Mouse (Mus musculus) retina, adult 2 months (tissue): ENCODE data around the gene Pla2g4b.

ENCODE experiments used
- DNase-seq: peaks from one replicate; pipeline ENCODE4 v3.0.0-alpha.2; 2012; ENCODE audit warnings: low read depth, low spot score

Gene Pla2g4b

DNA sequence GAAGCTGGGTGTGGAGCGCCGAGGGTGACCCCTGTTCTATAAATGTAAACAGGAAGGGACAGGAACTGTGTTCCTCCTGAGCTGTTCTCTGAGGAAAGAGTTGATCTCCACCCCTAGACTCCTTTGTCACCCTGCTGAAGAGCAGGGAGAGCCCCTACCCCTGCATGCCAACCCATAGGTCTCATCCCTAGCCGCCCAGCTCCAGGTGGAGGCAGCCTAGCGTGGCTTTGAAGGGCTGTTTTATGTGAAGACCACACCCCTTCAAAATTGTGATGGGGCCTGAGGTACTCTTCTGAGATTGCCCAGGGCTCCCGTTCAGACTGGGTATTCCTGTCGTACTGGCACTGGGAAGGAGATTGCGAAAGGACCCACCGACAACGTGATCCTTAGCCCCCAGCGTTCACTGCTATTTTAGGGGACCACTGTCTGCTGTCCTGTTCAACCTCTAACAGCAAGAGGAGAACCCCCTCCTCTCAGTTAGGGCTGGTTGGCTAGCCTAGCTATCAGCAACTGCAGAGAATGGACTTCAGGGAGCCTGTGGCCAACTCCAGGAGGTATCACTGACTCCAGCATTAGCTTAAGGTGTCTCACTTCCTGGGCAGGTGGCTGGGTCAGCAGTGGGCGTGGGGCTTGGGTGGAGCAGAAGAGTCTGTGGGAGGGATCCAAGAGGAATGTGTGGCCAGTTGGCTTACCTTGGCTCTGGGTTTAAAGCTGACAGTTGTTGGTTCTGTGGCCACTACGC lies at the start of gene Pla2g4b:
Gene Pla2g4b, plus strand, starts transcription at position 692 of the 742 bp plus-strand sequence.
- no peak for DNase-seq

DNA sequence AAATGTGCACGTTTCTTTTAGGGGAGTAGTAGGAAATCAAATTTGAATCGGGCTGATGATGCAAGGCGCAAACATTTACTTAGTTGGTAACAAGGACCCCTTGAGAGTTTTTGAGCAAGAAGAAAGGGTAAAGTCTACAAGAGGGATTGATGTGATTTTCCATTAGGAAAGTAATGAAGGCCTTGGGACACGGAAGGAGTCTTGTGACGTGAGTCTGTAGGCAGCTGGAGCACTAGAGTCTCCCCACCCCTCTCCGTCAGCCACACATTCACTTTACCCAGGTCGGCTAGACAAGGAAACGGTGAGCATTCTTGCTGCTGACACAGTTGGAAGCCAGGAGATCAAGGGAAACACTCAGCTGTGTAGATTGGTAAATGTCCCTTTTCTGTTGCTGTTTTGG lies 47.3 kb upstream of the Pla2g4b start:
- no peak for DNase-seq

DNA sequence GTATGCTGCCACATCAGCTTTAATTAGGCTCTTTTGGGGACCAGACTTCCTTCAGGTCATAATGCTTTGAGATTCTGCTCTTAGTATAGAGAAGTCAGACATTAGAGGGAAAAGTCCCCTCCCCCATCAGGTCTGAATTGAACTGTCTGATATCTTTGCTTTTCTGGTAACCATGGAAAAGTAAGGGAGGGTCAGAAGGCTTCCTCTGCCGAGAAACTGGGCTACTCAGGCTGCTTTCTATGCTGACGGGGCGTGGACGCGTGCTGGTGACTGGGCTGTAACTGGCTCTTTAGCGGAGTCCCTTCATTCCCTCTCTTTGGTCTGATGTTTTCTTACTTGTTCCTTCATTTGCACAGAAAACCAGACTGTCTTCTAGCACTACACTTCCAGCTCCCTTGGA lies 46.8 kb upstream of the Pla2g4b start:
- DNase-seq, result no peak

DNA sequence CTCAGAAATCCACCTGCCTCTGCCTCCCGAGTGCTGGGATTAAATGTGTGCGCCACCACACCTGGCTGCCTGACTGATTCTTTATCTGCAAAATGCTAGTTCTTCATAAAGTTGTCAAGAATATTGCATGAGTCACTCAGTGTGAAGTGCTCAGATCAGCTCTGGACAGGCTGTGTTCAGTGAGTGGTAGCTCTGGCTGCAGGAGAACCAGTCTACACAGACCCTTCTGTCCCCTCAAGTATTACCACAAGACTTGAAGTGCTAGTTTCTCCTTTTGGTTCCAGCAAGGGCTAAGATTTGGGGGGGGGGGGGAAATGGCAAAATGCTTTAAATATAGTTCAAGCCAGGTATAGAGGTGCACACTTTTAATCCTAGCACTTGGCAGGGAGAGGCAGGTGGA lies 45.8 kb upstream of the Pla2g4b start:
- DNase-seq, result no peak

DNA sequence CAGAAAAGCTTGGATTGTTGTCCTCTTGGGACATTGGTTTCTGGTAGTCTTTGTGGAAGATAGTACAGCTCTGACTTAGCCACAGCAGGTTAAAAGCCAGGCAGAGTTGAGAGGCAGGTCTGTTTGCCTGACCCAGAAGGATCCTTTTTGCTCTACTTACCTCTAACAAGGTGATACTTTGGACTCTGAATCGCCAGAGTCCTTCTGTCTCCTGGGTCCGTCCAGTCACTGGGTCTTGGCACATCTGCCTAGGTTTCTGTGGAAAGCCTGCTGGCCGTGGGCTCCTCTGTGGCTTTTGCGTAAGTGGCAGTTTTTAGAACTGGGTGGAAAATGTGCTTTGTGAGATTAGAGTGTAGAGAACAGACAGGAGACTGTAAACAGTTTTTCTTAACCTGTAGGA lies 44.3 kb upstream of the Pla2g4b start:
- no peak for DNase-seq

DNA sequence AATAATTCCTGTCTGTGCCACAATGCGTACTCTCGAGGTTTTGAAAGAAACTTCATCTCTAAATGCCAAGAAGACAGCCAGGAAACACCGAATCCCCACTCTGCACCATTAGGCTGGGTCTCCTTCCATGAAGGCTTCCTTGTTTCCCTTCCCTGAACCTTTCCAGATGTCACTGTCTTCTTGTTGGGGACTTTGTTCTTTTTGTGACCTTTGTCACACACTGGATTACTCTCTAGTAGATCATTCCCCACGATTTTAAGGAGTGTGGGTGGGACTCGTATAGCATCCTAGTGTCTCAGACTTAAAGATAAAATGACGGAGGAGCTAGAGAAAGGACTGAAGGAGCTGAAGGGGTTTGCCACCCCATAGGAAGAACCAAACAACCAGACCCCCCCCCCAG lies 42.3 kb upstream of the Pla2g4b start:
- no peak for DNase-seq

DNA sequence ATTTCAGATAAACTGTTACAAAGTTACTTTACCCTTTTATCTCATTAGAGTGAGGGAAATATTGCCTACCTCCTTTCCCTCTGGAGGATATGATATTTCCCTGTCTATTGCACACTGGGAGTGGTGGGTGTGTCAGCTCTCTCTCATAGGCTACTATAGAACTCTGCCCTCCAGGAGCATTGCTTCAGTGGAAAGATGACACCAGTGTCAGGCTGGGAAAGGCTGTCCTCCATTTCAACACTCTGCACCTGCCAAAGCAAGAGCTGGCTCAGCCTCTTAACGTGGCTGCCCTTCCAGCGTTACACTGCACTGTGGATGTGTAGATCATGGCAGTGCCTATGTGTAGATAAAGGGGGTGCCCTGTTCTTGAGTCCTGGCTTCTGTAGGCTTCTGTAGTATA lies 40.9 kb upstream of the Pla2g4b start:
- DNase-seq, result no peak

DNA sequence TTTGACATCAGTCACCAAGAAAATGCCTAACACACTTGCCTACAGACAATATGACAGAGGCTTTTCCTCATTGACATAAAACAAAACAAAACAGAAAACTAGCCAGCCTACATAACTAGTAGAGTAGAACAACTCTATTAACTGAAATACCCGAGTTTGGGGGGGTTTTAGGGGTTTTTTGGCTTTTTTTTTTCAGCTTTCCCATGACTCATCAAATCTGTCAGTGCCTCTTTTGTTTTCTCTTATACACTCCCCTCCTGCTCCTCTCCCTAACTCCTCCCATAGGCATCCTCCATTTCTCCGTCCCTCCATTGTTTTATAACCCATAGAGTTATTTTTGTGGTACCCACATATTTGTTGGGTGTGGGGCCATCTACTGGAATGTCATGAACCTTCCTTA lies 39.7 kb upstream of the Pla2g4b start:
- DNase-seq, result no peak

DNA sequence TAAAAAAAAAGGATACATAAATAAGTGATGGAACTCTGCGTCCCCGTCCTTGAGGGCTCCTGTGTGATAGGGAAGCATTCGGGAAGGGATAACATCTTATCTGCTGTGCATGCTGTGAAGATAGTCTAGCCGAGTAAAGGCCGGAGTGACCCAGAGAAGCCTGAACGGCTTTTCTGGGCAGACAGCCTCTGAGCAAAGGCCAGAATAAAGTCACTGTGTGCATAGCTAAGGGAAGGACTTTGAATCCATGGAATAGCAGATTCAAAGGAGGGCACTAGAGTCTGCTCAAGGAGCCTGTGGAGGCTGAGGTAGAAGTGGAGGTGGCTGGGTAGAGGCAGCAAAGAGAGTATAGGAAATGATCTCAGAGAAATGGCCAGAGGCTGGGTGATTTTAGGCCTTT lies 38.4 kb upstream of the Pla2g4b start:
- DNase-seq, result no peak

DNA sequence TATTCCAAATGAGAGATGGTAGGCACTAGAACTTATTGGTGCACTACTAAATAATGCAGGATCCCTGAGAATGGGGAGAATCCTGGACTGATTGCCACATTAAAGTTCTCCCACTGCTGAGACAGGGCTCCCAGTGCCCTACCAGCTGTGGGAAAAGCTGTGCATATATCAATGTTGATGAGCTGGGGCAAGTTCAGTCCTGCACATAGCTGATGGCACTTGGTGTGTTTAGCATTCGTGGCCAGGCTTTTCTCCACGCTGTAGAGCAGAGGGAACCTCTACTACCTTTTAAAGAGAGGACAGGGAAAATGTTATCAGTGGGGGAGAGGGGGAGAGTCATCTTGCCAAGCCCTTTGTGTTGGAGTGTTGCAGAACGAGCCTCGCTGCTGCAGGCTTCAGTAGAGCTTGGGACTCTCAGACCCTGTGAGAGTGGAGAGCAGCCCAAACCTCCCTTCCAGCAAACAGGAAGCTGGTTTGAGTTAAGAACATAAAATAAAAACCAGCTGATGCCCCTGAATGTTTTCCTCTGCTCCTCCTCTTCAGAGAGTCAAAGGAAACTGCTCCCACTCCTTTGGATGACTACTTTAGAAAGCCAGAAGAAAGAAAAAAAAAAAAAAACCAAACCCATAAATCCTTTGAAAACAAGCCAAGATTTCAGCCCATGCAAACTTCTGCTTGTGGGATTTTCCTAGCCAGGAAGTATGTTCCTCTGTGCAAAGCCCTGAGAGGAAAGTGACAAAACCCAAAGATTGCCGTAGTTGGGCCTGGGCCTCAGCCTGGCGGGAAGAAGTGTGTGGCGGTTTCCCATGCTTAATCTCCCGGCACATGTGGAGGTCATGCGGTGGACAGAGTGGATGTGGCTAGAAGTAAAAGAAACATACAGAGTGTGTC lies 37.6 kb upstream of the Pla2g4b start:
- DNase-seq, result no peak

DNA sequence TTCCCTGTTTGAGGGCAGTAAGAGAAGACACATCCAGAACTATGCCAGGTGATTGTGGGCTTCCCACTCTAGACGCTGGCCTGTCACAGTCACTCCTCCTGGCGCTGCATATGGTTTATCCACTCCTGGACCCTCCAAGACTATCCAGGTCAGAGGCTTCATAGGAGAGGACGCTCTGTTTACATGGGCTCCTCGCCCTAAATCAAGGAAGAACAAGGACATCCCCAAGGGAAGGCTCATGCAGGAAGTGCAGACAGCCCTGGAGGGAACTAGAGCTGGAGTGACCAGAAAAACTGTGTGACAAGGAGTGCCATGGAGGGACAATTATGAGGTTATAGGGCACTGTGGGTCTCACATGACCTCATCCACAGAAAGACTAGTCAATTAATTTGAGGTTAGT lies 35.9 kb upstream of the Pla2g4b start:
- DNase-seq, result no peak

DNA sequence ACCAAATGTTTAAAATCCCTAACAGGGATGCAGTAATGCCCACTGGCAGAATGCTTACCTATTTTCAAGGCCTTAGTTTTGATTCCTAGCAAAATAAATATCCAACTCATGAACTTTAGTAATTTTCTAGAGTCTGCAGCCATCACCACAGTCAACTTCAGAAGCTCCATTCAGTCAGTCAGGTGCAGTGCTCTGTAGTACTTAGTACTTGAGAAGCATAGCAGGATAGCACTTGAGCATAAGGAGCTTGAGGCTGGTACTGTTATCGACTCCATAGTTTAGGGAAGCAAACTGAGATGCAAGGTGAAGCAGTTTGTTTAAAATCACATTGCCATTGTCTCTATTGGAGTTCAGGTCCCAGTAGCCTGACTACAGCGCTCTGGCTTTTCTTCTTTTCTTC lies 33.5 kb upstream of the Pla2g4b start:
- DNase-seq, result no peak

DNA sequence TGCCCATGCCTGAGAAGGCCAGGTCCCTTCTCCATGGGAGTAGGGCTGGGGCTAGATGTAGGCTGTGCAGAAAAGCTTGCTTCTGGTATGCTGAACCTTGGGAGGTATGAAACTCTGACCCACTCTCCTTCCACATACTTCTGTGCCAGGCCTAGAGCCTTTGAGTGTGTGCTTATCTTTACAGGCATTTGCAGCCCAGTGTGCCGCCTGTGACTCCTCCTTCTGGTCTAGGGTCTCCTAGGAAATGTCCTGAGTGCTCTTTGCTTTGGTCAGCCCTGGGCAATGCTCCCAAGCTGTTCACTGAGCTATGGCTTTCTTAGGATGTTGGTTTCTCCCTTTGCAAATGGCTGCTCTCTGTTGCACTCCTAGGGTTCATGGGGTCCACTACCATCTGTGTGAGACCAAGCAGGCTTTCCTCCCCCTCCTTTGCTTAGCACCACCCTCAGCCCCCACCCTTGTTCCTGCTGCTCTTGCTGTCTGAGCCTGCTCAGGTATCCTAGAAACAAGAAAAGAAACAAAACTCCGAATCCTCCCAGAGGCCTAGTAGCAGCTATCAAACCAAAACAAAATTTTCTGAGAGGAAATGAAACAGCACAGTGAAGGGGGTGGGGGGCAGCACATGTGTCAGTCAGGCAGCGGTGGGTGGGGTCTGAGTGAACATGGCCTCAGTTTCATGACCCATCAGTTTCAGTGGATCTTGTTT lies 32.2 kb upstream of the Pla2g4b start:
- DNase-seq, result no peak

DNA sequence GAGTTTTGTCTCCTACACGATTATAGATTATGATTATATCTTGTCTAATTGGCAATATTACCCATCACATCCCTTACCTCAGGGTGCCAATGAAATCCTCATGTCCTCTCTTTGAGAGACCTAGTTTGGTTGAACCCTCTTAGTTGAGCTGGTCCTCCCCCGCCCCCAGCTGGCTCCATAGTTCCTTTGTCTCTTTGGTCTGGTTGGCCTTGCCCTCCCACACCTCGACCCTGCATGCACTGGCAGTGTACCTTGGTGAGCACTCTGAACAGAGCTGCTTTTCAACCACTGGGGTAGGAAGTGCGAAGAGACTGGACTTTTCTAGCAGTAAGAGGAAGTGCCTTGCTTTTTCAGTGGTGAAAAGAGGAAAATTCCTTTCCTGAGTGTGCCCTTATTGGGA lies 31.3 kb upstream of the Pla2g4b start:
- no peak for DNase-seq

DNA sequence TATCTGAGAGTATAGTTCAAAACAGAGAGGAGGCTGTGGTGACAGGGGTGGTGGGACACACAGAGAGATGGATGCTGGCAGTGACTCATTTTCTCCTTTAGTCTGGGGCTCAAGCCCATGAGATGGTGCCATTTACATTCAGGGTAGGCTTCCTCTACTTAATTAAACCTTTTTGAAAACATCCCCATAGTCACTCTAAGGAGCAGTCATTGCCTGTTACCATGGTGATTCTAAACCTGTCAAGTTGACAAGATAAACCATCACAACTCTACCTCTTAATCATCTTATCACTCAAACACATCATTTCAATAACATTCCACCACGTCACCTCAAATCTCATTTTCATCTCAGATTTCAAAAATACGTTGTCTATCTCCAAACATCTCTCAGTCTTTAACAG lies 29.2 kb upstream of the Pla2g4b start:
- no peak for DNase-seq

DNA sequence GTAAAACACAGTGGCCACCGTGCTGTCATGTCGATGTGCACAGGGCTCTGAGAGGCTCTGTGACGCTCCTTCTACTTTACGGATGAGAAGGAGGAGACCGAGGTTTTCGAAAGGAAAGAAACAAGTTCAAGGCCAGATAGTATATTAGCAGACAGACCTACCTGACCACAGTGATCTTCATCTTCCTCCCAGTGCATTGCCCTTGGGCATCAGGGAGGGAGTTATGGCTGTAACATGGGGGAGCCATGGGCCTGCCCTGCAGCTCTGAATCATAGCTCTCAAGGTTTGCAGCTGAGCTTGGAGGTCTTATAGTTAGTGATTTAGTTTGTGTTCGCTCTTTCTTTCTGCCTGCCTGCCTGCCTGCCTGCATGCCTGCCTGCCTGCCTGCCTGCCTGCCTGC lies 26.5 kb upstream of the Pla2g4b start:
- DNase-seq, result no peak

DNA sequence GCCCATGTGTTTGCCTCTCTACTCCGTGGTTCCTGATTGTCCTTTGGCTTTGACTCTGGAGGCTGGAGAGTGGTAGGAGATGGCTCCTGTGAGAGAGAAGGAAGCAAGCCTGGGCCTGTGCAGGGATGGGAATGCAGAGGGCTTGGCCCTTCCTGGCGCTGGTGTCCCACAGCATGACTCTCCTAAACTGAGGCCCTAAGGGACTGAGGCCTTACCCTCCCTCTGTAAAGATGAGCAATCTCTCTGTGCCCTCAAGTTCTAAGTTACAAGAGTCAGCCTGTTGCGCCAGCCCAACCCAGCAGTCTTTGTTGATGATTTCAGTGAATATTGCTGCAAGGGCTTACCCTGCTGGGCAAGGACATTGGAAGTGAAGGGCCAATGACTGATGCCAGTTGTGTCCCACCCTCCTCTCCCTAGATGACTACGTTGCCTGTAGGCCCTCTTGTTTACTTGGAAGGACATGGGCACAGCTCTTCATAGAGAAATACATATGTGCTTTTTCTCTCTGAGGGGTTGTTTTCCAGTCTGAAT lies 25.5 kb upstream of the Pla2g4b start:
- DNase-seq, result no peak

DNA sequence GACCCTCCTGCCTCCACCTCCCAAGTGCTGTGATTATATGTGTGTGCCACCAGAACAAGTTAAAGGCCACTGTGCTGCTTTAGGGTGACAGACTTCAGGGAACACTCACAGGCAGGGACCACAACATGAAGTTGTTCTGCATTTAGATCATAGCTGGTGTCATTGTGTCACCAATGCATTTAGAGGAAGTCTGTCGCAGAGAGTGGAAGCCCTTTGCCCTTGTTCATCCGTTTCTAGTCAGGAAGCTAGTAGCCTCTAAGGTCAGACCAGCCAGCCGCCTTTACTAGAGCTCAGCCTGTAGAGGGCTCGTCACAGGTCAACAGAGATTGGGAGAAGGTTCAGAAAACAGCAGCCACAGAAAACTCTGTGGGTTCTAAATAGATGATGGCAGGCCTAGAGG lies 24.5 kb upstream of the Pla2g4b start:
- no peak for DNase-seq

DNA sequence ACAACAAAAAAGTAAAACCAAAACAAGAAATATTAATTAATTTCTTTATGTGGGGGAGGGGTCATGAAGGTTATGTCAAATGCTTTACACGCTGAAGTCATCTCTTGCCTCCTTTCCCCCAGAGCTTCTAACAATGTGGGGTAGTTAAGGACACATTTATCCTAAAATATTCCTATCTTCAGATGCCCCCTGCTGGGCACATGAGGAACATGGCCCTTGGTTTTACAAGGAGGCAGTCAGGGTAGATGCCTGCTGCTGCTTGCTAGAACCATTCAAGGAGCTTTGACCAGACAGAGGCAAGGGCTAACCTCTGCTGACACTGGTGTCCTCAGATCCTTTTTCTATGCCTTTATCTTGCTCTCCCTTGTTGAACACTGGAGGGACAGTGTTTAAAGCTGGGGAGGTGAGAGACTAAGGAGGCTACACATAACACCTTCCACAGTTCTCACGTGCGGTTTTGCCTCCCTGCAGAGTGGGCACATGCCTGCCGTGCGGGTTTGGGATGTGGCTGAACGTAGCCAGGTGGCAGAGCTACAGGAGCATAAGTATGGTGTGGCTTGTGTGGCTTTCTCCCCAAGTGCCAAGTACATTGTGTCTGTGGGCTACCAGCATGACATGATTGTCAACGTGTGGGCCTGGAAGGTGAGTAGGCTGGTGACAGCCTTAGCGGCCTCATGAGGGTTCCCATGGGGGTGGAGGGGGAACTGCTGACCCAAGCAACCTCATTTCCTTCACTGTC lies 21.6 kb upstream of the Pla2g4b start:
- peak; percentile 45 for DNase-seq

DNA sequence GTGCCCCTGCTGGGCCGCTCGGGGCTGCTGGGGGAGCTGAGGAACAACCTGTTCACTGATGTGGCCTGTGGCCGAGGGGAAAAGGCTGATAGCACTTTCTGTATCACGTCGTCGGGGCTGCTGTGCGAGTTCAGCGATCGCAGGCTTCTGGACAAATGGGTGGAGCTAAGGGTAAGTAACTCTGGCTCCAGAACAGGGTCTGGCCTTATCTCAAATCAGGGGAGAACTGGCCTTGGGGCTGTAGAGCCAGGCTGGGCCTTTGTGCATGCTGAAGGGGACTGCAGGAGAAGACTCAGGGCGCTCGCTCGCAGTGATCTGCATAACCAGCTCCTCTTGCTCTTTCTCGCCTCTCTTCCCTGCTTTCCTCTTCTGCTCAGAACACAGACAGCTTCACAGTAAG lies 20.3 kb upstream of the Pla2g4b start:
- DNase-seq, result no peak

DNA sequence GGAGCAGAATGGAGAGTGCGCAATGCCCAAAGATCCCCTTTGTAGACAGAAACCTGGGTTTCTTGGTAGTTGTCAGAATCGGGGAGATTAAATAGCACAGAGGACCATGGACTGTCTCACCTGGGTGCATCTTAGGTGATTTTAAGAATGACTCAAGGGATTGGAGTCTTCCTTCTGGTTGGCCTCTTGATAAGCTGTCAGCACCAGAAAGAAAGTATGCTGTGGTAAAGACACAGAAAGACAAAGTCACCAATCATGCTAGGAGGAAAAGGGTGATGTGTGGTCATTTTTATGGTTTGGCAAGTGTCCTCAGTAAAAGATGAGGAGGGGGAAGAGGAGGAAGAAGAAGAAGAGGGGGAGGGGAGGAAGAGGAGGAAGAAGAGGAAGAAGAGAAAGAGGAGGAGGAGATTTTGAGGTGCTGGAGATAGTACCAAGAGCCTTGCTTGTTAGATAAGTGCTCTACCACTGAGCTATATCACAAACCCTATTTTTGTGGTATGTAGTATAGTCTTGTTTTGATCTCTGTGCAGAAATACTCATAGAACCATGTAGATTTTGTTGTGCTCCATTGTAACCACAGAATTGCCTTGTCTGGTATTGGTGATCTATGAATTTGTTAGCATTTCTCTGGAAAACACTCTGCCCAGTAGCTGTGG lies 19.3 kb upstream of the Pla2g4b start:
- DNase-seq, result no peak
